Mouse (Mus musculus) neural tube, postnatal 0 days (tissue): ENCODE results near the gene Pigp. TPM values are rescaled to one million over a fixed set of nuclear protein-coding genes. Genes with fewer than 3 reads are reported as not detected.

ENCODE experiments used
- polyA plus RNA-seq: library from polyadenylated mRNA; unstranded; fragments of >200 nt; fragmentation: Nextera tagmentation; extraction: Ambion mirVana; gene quantifications from 2 replicates; pipeline ENCODE4 v1.2.1, GENCODE M21; 2015

The Pigp gene
- polyA plus RNA-seq = 156 and 160 TPM in 2 replicates

DNA sequence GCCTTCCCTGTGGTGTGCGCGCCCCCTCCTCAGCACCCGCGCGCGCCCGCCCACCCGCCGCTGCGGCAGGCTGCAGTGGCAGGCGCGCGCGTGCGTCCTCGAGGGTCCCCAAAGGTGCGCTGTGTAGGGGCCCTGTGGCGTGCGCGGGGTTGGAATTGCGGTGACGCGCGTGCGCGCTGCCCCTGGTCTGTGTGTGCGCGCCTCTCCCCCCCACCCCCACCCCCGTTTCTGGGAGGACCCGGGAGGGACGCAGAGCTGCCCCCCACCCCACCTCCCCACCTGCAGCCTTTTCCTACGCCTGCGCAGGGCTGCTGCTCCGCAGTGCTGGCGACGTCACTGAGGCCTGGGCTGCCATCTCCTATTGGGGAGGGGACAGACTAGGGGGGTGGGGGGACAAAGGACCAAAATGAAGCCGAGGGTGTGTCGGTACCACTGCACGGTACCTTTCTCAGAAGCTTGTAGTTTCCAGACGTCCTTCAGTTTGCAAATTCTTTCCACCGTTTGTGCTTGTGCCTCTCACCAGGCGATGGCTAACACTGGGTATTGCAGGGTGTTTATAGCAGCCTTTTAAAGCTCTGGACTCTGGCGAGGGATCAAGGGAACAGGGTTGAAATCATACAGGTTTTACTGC is at the start of gene Pigp:
Pigp (minus strand) TSS at position 542 of the 631 bp plus-strand sequence.

DNA sequence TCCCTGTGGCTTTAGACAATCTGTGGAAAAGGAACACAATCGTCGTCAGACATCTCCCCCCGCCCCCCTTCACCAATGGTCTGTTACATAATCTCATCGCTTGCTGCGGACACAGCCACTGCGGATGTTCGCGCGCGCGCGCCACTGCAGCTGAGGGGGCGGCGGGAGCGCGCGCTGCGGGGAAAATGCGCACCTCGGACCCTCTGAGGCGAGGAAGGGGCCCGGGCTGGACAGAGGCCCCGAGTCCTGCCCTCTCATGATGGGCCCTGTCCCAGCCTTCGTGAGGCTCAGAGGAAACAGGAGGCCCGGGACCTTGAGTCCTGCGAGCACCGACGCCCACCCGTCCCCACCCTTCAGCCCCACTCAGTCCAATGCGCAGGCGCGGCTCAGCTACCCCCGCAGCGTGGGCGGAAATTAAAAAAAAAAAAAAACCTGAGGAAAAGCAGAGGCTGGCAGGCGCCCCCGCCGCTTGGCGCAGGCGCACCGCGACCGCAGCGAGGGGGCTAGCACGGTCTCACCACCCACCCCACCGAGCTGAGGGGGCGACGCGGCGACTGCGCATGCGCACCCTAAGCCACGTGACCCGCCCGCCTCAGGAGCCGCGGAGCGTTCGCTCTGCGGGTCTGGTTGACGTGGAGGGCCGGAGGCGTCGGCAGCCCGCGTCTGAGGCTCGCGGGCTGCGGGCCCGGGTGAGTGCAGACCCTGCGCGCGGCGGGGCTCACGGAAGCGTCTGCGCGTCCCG is 1.3 kb downstream of the Pigp start, which contains the start of gene Ttc3:
Ttc3 (plus strand) TSS at position 446 of the 742 bp plus-strand sequence.

DNA sequence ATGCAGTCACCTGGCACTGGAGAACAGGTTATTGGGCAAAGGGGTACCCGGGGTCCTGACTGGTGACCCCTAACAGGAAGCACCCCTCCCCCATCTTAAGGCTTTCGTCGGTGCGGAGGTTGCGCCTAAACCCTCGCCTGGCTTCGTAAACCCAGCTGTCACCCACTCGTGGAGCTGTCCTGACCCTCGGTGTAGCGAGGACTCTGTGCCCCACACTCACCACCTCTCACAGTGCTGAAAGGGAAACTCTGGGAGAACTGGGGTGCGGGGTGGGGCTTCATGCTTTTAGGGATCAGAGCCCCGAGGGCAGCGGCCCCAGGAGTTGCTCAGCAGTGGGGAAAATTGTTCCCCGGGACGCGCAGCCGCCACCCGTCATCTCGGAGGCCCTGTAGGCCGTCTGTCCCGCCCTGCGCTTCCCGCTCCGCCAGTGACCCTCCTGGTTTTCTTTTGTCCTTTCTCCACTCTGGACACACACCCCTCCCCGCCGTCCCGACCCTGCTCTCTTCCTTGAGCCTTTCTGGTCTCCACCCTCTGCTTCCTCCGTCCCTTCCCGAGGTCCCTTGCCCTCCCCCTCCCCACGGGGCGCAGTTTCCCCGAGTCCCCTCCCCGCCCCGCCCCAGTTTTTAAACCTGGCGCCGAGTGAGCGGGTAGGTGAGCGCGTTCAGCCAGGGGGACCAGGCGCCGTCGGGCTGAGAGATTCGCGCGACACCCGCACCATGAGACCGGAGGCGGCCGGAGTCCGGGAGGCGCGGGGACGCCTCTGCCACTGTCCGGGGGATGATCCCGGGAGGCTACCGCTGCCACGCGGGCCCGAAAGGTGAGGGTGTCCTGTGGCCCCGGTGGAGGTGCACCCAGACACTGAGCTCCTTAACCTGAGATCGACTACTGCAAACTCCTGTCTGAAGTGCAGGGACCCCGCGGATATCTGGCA is 43.6 kb downstream of the Pigp start, which contains the start of gene Ripply3:
Ripply3 (plus strand) TSS at position 640 of the 931 bp plus-strand sequence.

DNA sequence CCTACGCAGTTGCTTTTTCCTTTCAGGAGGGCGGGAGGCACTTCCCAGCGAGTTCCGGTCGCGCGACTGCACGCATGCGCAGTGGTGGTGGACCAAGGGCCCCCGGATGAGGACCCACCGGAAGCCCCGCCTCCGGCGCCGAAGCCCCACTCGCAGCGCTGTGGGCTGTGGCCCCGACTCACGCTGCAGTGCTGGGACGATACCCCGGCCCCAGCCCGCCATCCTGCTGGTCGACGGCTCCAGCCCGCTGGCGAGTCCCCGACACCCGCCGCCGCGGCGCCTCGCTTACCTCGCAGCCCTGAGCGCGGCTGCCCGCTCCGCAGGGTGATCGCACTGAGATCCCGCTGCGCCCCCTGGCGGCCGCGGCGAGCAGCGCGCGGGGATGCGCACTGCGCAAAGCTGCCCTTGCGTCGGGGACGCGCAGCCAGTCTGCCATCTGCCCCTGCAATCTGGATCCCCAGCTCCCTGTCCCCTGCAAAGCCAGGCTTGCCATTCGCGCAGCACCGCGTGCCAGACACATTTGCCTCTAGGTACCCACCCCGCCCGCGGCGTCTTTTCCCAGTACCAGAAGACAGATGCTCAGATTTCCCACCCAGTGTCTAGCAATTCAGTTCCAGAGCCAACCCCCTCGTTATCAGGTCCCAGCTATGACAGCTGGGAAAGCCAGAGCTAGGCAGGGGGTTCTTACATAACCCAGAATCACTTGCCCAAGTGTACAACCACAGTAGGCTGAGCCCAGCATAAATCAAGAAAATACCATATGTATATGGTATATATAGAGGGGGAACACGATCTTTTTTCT is 58.2 kb downstream of the Pigp start, which contains the start of gene Hlcs:
Hlcs (minus strand) TSS at position 343 of the 802 bp plus-strand sequence.

Other genes starting within 250 kb of the Pigp start
- 7.8 and 8.5 TPM in 2 replicates for gene Hlcs, start 58.3 kb downstream of the Pigp start, polyA plus RNA-seq
- 0.53 and 0.67 TPM in 2 replicates for gene Ripply3, start 43.4 kb downstream of the Pigp start, polyA plus RNA-seq
- gene Ttc3, start 1.2 kb downstream of the Pigp start, polyA plus RNA-seq = 928 and 952 TPM in 2 replicates
- 75.1 and 86.1 TPM in 2 replicates for gene Vps26c, start 155.0 kb upstream of the Pigp start, polyA plus RNA-seq
- 11.1 and 11.4 TPM in 2 replicates for gene Dyrk1a, start 198.2 kb upstream of the Pigp start, polyA plus RNA-seq